Mouse (Mus musculus) CH12.LX (cell line): Measurements from ENCODE around the gene Styxl1. TPM values are rescaled to one million over a fixed set of nuclear protein-coding genes. Genes with fewer than 3 reads are reported as not detected.

Source experiments
- DNase-seq: peaks from one replicate; pipeline ENCODE4 v3.0.0-alpha.2; 2013; ENCODE audit errors: extremely low read depth
- H3K27ac ChIP-seq: 2 replicates; pipeline ENCODE4 v1.5.1; 2012; ENCODE audit warnings: low read depth, mild to moderate bottlenecking, control low read depth, moderate library complexity; ENCODE audit not compliant: insufficient read depth
- H3K27me3 ChIP-seq: replicated peaks from 2 replicates; pipeline ENCODE3; 2012; ENCODE audit warnings: inconsistent platforms
- H3K36me3 ChIP-seq, 2 experiments: replicated peaks in 1 of 2; 2 replicates each; pipeline versions ENCODE3 to v1.6.1; 2012; ENCODE audit warnings: inconsistent platforms in 1 of 2, low read length in 1 of 2, mild to moderate bottlenecking in 1 of 2, mixed read lengths in 1 of 2, moderate library complexity in 1 of 2; ENCODE audit not compliant: control insufficient read depth in 1 of 2, insufficient read depth in 1 of 2
- H3K4me1 ChIP-seq, 2 experiments: 2 replicates each; pipeline ENCODE4 v1.6.1; 2012; ENCODE audit warnings: inconsistent platforms in 1 of 2, moderate library complexity in 1 of 2; ENCODE audit not compliant: insufficient read depth in 2 of 2, control insufficient read depth in 1 of 2
- H3K4me2 ChIP-seq: 2 replicates; pipeline ENCODE4 v1.6.1; 2012; ENCODE audit warnings: low read depth, mild to moderate bottlenecking, control low read depth; ENCODE audit not compliant: poor library complexity, insufficient read depth, severe bottlenecking
- H3K4me3 ChIP-seq, 3 experiments: fragments of 150-350 bp in 1 of 3; sonication (generic) in 1 of 3; replicated peaks in 1 of 3; 2 replicates each; pipeline versions ENCODE3 to v1.5.1; 2011 to 2012; ENCODE audit warnings: low read depth in 2 of 3, low read length in 2 of 3, mild to moderate bottlenecking in 2 of 3, moderate library complexity in 2 of 3, control low read depth in 1 of 3, improper control_type of control experiment in 1 of 3, inconsistent platforms in 1 of 3, mixed read lengths in 1 of 3; ENCODE audit not compliant: poor library complexity in 1 of 3
- H3K79me2 ChIP-seq: replicated peaks from 2 replicates; pipeline ENCODE4 v1.6.1; 2012; ENCODE audit warnings: mild to moderate bottlenecking, moderate library complexity; ENCODE audit not compliant: control insufficient read depth, poor library complexity, insufficient read depth, severe bottlenecking; ENCODE audit errors: extremely low read depth
- H3K9ac ChIP-seq: 2 replicates; pipeline ENCODE4 v1.6.1; 2012; ENCODE audit warnings: low read depth, mild to moderate bottlenecking, control low read depth, moderate library complexity; ENCODE audit not compliant: insufficient read depth
- H3K9me3 ChIP-seq: replicated peaks from 2 replicates; pipeline ENCODE3; 2012; ENCODE audit warnings: low read length, inconsistent platforms, mixed read lengths
- BHLHE40 ChIP-seq: IDR thresholded peaks from 2 replicates; pipeline ENCODE4 v1.6.1; 2011; ENCODE audit warnings: mild to moderate bottlenecking, low read depth, low read length, improper control_type of control experiment
- E2F4 ChIP-seq: IDR thresholded peaks from 2 replicates; pipeline ENCODE4 v1.6.1; 2011; ENCODE audit warnings: low read depth, low read length, improper control_type of control experiment; ENCODE audit not compliant: insufficient replicate concordance
- GABPA ChIP-seq: IDR thresholded peaks from 2 replicates; pipeline ENCODE4 v1.6.1; 2012; ENCODE audit warnings: low read depth, low read length, improper control_type of control experiment, inconsistent platforms; ENCODE audit not compliant: insufficient replicate concordance
- JUN ChIP-seq: IDR thresholded peaks from 2 replicates; pipeline ENCODE4 v1.6.1; 2011; ENCODE audit warnings: low read depth, mild to moderate bottlenecking, low read length, improper control_type of control experiment, moderate library complexity; ENCODE audit not compliant: insufficient read depth
- MAX ChIP-seq: IDR thresholded peaks from 2 replicates; pipeline ENCODE4 v1.6.1; 2011; ENCODE audit warnings: low read length, improper control_type of control experiment
- MAZ ChIP-seq: IDR thresholded peaks from 2 replicates; pipeline ENCODE4 v1.6.1; 2012; ENCODE audit warnings: low read depth, mild to moderate bottlenecking, inconsistent platforms, low read length, improper control_type of control experiment, moderate library complexity
- MEF2A ChIP-seq: IDR thresholded peaks from 2 replicates; pipeline ENCODE4 v1.6.1; 2014; ENCODE audit warnings: low read depth, mild to moderate bottlenecking, inconsistent platforms, low read length, improper control_type of control experiment, borderline replicate concordance
- MXI1 ChIP-seq: IDR thresholded peaks from 2 replicates; pipeline ENCODE4 v1.6.1; 2011; ENCODE audit warnings: mild to moderate bottlenecking, low read depth, low read length, improper control_type of control experiment
- MYC ChIP-seq: IDR thresholded peaks from 2 replicates; pipeline ENCODE4 v1.6.1; 2011; ENCODE audit warnings: low read depth, mild to moderate bottlenecking, improper control_type of control experiment, low read length
- NELFE ChIP-seq: IDR thresholded peaks from 2 replicates; pipeline ENCODE4 v1.6.1; 2011; ENCODE audit warnings: low read depth, low read length, improper control_type of control experiment
- NRF1 ChIP-seq: IDR thresholded peaks from 2 replicates; pipeline ENCODE4 v1.6.1; 2014; ENCODE audit warnings: low read depth, mild to moderate bottlenecking, inconsistent platforms, low read length, improper control_type of control experiment, moderate library complexity
- PAX5 ChIP-seq: IDR thresholded peaks from 2 replicates; pipeline ENCODE4 v1.6.1; 2012; ENCODE audit warnings: low read length, inconsistent platforms, mixed read lengths
- POLR2A ChIP-seq: IDR thresholded peaks from 2 replicates; pipeline ENCODE4 v1.6.1; 2011; ENCODE audit warnings: low read depth, mild to moderate bottlenecking, improper control_type of control experiment, low read length
- POLR2AphosphoS2 ChIP-seq: IDR thresholded peaks from 2 replicates; pipeline ENCODE4 v1.6.1; 2011; ENCODE audit warnings: low read depth, low read length, improper control_type of control experiment
- RAD21 ChIP-seq: IDR thresholded peaks from 2 replicates; pipeline ENCODE4 v1.6.1; 2011; ENCODE audit warnings: low read depth, mild to moderate bottlenecking, low read length, improper control_type of control experiment, moderate library complexity
- SIN3A ChIP-seq: IDR thresholded peaks from 2 replicates; pipeline ENCODE4 v1.6.1; 2012; ENCODE audit warnings: low read length, improper control_type of control experiment, inconsistent platforms
- SMC3 ChIP-seq: IDR thresholded peaks from 2 replicates; pipeline ENCODE4 v1.6.1; 2011; ENCODE audit warnings: low read depth, low read length, improper control_type of control experiment
- TBP ChIP-seq: conservative IDR thresholded peaks from 2 replicates; pipeline ENCODE4 v1.6.1; 2011; ENCODE audit warnings: low read depth, low read length, improper control_type of control experiment
- TCF12 ChIP-seq: IDR thresholded peaks from 2 replicates; pipeline ENCODE4 v1.6.1; 2014; ENCODE audit warnings: low read depth, mild to moderate bottlenecking, inconsistent platforms, low read length, improper control_type of control experiment
- UBTF ChIP-seq: IDR thresholded peaks from 2 replicates; pipeline ENCODE4 v1.6.1; 2012; ENCODE audit warnings: low read depth, mild to moderate bottlenecking, inconsistent platforms, low read length, improper control_type of control experiment, moderate library complexity
- USF1 ChIP-seq: IDR thresholded peaks from 2 replicates; pipeline ENCODE4 v1.6.1; 2014; ENCODE audit warnings: low read depth, mild to moderate bottlenecking, inconsistent platforms, low read length, improper control_type of control experiment
- USF2 ChIP-seq: conservative IDR thresholded peaks from 2 replicates; pipeline ENCODE4 v1.6.1; 2011; ENCODE audit warnings: low read depth, low read length, improper control_type of control experiment
- ZKSCAN1 ChIP-seq: IDR thresholded peaks from 2 replicates; pipeline ENCODE4 v1.6.1; 2012; ENCODE audit warnings: low read depth, inconsistent platforms, low read length, improper control_type of control experiment, borderline replicate concordance
- ZNF384 ChIP-seq: IDR thresholded peaks from 2 replicates; pipeline ENCODE4 v1.6.1; 2012; ENCODE audit warnings: low read depth, low read length, improper control_type of control experiment, inconsistent platforms
- dilution Hi-C: fragments of 300-500 bp; cut with MboI; formaldehyde crosslinking; loops from 2 replicates; pipeline ENCODE4 v1.14.3; 2020; ENCODE audit warnings: low sequenced_read_pairs; ENCODE audit not compliant: extremely low pct_unique_long_range_greater_than_20kb, extremely low pct_ligation_motif_present
- in situ Hi-C: fragments of 300-500 bp; cut with MboI; formaldehyde crosslinking; loops from 3 replicates; pipeline ENCODE4 v1.14.3; 2019; ENCODE audit warnings: low sequenced_read_pairs, low pct_ligation_motif_present, low pct_unique_long_range_greater_than_20kb, mixed read lengths
- polyA plus RNA-seq: library from polyadenylated mRNA; unstranded; fragments of >175 nt; gene quantifications from 2 replicates; pipeline ENCODE4 v1.2.1, GENCODE M21; 2012; ENCODE audit warnings: low read depth; ENCODE audit not compliant: insufficient read length
- total RNA-seq, 2 experiments: library from RNA; depleted of rRNA; stranded (reverse); fragments of 300-350 nt in 1 of 2; fragments of >200 nt in 1 of 2; gene quantifications; 2 replicates each; pipeline ENCODE4 v1.2.3; 2012 to 2014

Gene Styxl1
- total and polyA plus RNA-seq, 3 experiments, result not detected

DNA sequence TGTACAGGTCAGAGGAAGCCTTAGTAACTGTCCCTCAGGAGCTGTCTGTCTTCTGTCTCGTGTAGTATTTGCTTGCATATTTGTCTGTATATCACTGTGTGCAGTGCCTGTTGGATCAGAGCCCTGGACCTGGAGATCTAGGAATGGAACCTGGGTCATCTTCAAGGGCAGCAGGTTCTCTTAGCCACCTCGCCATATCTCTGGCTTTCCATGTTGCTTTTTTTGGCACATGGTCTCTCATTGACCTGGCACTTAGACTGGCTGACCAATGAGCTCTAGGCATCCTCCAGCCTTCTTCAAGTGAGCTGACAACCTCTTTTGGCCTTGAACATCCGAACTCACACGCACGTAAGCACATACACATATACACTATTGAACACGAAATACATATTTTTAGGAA is 76.0 kb downstream of the Styxl1 start:
- H3K4me2 ChIP-seq, result no peak overlapping the region
- no peak for DNase-seq
- in situ Hi-C loops (no loop called here), dilution Hi-C loops (no loop called here)
- no peaks in the 10 kb centered on the region for H3K79me2 ChIP-seq
- H3K27me3 ChIP-seq, result no peaks in the 10 kb centered on the region
- TF ChIP-seq E2F4, result no peak
- peaks cover 6 to 30% of the 10 kb centered on the region in 2 experiments for H3K4me1 ChIP-seq
- no peak overlapping the region for H3K9ac ChIP-seq
- H3K36me3 ChIP-seq, result peaks cover 37 to 76% of the 10 kb centered on the region in 2 experiments
- no peak overlapping the region for H3K27ac ChIP-seq
- peaks cover 20% of the 10 kb centered on the region for H3K9me3 ChIP-seq
- no peak overlapping the region for H3K4me3 ChIP-seq

GRCm38 (mm10) chr5:135701601-135702000 is 76.6 kb downstream of the Styxl1 start:
- H3K79me2 ChIP-seq, result no peaks in the 10 kb centered on the region
- H3K4me1 ChIP-seq, result peaks cover 3 to 24% of the 10 kb centered on the region in 2 experiments; a peak in 3 of 4 replicates
- in situ Hi-C loops, result no loop called here
- peaks cover 19% of the 10 kb centered on the region for H3K9me3 ChIP-seq
- no peaks in the 10 kb centered on the region for H3K27me3 ChIP-seq
- dilution Hi-C loops, result no loop called here
- H3K4me2 ChIP-seq, result no peak overlapping the region
- no peak for DNase-seq
- H3K9ac ChIP-seq, result no peak overlapping the region
- H3K4me3 ChIP-seq, result no peak overlapping the region
- no peak for TF ChIP-seq MXI1
- no peak for TF ChIP-seq NELFE
- TF ChIP-seq ZKSCAN1, result no peak
- TF ChIP-seq USF1, result no peak
- TF ChIP-seq RAD21, result no peak
- no peak for TF ChIP-seq TCF12
- TF ChIP-seq JUN, result no peak
- no peak for TF ChIP-seq MAX
- no peak for TF ChIP-seq USF2
- no peak for TF ChIP-seq POLR2AphosphoS2
- no peak for TF ChIP-seq SIN3A
- TF ChIP-seq UBTF, result no peak
- no peak for TF ChIP-seq MEF2A
- no peak overlapping the region for H3K27ac ChIP-seq
- peaks cover 34 to 72% of the 10 kb centered on the region in 2 experiments for H3K36me3 ChIP-seq

- Histone ChIP-seq H3K9ac (no peak overlapping the region), H3K4me3 (no peak overlapping the region)
- TF ChIP-seq PAX5 (no peak), POLR2A (no peak), TBP (no peak), BHLHE40 (no peak), GABPA (no peak), MAZ (no peak), MEF2A (no peak), NRF1 (no peak), MAX (no peak), NELFE (no peak), SIN3A (no peak), USF2 (no peak), ZNF384 (no peak), MXI1 (no peak), MYC (no peak), RAD21 (no peak), SMC3 (no peak)
- TF ChIP-seq, all 38 proteins: peak for 0
- H3K36me3 ChIP-seq, result peaks cover 29 to 66% of the 10 kb centered on the region in 2 experiments
- in situ Hi-C loops, result no loop called here
- no peak overlapping the region for H3K27ac ChIP-seq
- peaks cover 3 to 22% of the 10 kb centered on the region in 2 experiments; a peak in 3 of 4 replicates for H3K4me1 ChIP-seq
- no peak for DNase-seq
- peaks cover 16% of the 10 kb centered on the region for H3K9me3 ChIP-seq
- dilution Hi-C loops, result no loop called here
- 0 out of 2 replicates have a peak, but pooled peaks cover 5% of the 10 kb centered on the region for H3K79me2 ChIP-seq
- H3K4me2 ChIP-seq, result no peak overlapping the region
- H3K27me3 ChIP-seq, result no peaks in the 10 kb centered on the region
Measured at GRCm38 (mm10) chr5:135697711-135698111, 80.5 kb downstream of the Styxl1 start.
